Mouse (Mus musculus) stomach, postnatal 0 days (tissue): Measurements from ENCODE around the gene Rsrp1.

Source experiments
- CTCF ChIP-seq: IDR thresholded peaks from 2 replicates; pipeline ENCODE4 v1.5.1; 2016; ENCODE audit warnings: antibody characterized with exemption, low read depth, mild to moderate bottlenecking, moderate library complexity
- EP300 ChIP-seq: optimal IDR thresholded peaks from 2 replicates; pipeline ENCODE3; 2016; ENCODE audit warnings: antibody characterized with exemption

GRCm38 (mm10) chr4:134968605-134968976 lies 45.2 kb downstream of the Rsrp1 start:
- TF ChIP-seq CTCF (no peak), EP300 (no peak)
